Mouse (Mus musculus) ES-Bruce4 (cell line): ENCODE data around the gene Sox15.

ENCODE experiments used
- CTCF ChIP-seq: IDR thresholded peaks from one replicate; pipeline ENCODE4 v1.8.1; 2011; ENCODE audit warnings: low read depth, low read length
- EP300 ChIP-seq: IDR thresholded peaks from 2 replicates; pipeline ENCODE4 v1.6.1; 2011; ENCODE audit warnings: low read depth, low read length; ENCODE audit not compliant: insufficient read depth
- POLR2A ChIP-seq: IDR thresholded peaks from one replicate; pipeline ENCODE4 v1.8.1; 2011; ENCODE audit warnings: low read length; ENCODE audit not compliant: insufficient read depth

GRCm38 (mm10) chr11:69656617-69657461 lies 1.7 kb downstream of the Sox15 start:
- TF ChIP-seq POLR2A (no peak), EP300 (no peak), CTCF (peak; percentile 62)
